Mouse (Mus musculus): Measurements from ENCODE around the gene Med17.

DNA sequence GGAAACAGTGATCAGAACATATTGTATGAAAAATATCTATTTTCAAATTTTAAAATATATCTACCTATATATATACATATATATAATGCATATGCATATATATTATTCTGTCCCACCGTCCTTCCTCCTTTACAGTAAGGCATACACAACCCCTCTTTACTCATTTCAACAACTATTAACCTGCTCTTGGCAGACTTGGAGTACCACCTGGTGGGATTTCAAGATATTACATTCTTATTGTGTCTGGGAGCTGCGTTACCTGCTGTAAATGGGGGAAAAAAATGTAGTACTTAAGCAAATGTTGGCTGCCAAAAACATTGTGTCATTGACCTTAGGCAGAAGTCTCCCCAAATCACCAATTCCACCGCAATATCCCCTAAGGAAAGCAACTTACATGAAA, 67.9 kb downstream of the Med17 start:
- TF ChIP-seq POLR2A (IDR thresholded peaks at IDR 0.05; ENCODE audit: borderline replicate concordance, extremely low read depth, low read depth, low read length) (no peak), CTCF (IDR thresholded peaks at IDR 0.05; ENCODE audit: insufficient read depth, low read length) (no peak)
